Mouse (Mus musculus): ENCODE measurements around the gene Gna15.

The Gna15 gene

GRCm38 (mm10) chr10:81467670-81468235, 56.3 kb downstream of the Gna15 start:
- DNase-seq (ENCODE audit: low read depth, low spot score): no peak

- no peak for DNase-seq (ENCODE audit: low read depth, low spot score)
Observed at GRCm38 (mm10) chr10:81466881-81467280, 57.1 kb downstream of the Gna15 start.

GRCm38 (mm10) chr10:81466066-81466465, 58.0 kb downstream of the Gna15 start:
- no peak for DNase-seq (ENCODE audit: low read depth, low spot score)

- no peak for DNase-seq (ENCODE audit: low read depth, low spot score)
Observed at GRCm38 (mm10) chr10:81465265-81465645, 58.8 kb downstream of the Gna15 start.

- peak; percentile 30 for DNase-seq (ENCODE audit: low read depth, low spot score)
Observed at GRCm38 (mm10) chr10:81464405-81465264, 59.4 kb downstream of the Gna15 start.

GRCm38 (mm10) chr10:81463531-81463930, 60.5 kb downstream of the Gna15 start:
- no peak for DNase-seq (ENCODE audit: low read depth, low spot score)

- no peak for DNase-seq (ENCODE audit: low read depth, low spot score)
Observed at GRCm38 (mm10) chr10:81462917-81463316, 61.1 kb downstream of the Gna15 start.

- no peak for DNase-seq (ENCODE audit: low read depth, low spot score)
Observed at GRCm38 (mm10) chr10:81462415-81462804, 61.6 kb downstream of the Gna15 start.

GRCm38 (mm10) chr10:81461673-81462414, 62.2 kb downstream of the Gna15 start:
- no peak for DNase-seq (ENCODE audit: low read depth, low spot score)

- DNase-seq (ENCODE audit: low read depth, low spot score): no peak
Observed at GRCm38 (mm10) chr10:81460951-81461350, 63.1 kb downstream of the Gna15 start.

GRCm38 (mm10) chr10:81460471-81460870, 63.6 kb downstream of the Gna15 start:
- DNase-seq (ENCODE audit: low read depth, low spot score): no peak

GRCm38 (mm10) chr10:81459399-81459798, 64.6 kb downstream of the Gna15 start:
- no peak for DNase-seq (ENCODE audit: low read depth, low spot score)

- DNase-seq (ENCODE audit: low read depth, low spot score): no peak
Observed at GRCm38 (mm10) chr10:81458267-81458666, 65.8 kb downstream of the Gna15 start.

GRCm38 (mm10) chr10:81457624-81458023, 66.4 kb downstream of the Gna15 start:
- DNase-seq (ENCODE audit: low read depth, low spot score): no peak

- DNase-seq (ENCODE audit: low read depth, low spot score): no peak
Observed at GRCm38 (mm10) chr10:81456983-81457563, 67.0 kb downstream of the Gna15 start.

- no peak for DNase-seq (ENCODE audit: low read depth, low spot score)
Observed at GRCm38 (mm10) chr10:81455181-81455895, 68.7 kb downstream of the Gna15 start, which contains the start of gene Nfic. Nfic (minus strand) TSS chr10:81455635.

- DNase-seq (ENCODE audit: low read depth, low spot score): no peak
Observed at GRCm38 (mm10) chr10:81454106-81454505, 69.9 kb downstream of the Gna15 start.

- DNase-seq (ENCODE audit: low read depth, low spot score): no peak
Observed at GRCm38 (mm10) chr10:81452947-81453288, 71.1 kb downstream of the Gna15 start.
